Mouse (Mus musculus): Measurements from ENCODE around the gene Arhgef12.

- TF ChIP-seq CTCF (IDR thresholded peaks at IDR 0.05; ENCODE audit: low read depth, low read length) (no peak), TAL1 (conservative IDR thresholded peaks at IDR 0.05; ENCODE audit: low read depth, low read length) (no peak), GATA2 (IDR thresholded peaks at IDR 0.05; ENCODE audit: borderline replicate concordance, low read depth, low read length) (no peak)
Observed at GRCm38 (mm10) chr9:43003881-43004280, 103.2 kb downstream of the Arhgef12 start.

All from G1E (cell line).